Mouse (Mus musculus): ENCODE measurements around the gene Sdk1.
"Not testable (repeated sequence)": the region's sequence is repeated elsewhere in the genome, so short reads cannot be mapped to it uniquely, and the experiment has no call there.

Gene Sdk1

DNA sequence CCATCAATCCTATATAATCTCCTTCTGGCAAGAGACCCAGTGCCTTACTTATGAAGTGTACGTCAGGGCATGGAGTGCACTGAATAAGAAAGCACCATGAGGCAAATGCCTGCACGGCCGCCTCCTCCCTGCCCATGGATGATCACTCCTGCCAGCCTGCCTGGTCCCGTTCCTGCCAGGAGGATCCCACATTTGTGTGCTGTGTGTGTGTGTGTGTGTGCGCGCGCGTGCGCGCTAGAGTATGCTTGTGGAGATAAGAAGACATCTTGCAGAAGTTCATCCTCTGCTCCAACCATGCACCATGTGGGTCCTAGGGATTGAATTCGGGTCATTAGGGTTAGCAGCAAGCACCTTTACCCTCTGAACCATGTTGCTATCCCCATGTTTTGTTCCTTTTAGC lies 395.1 kb downstream of the Sdk1 start:
- DNase-seq (ENCODE audit: low read depth, low spot score), result no peak

DNA sequence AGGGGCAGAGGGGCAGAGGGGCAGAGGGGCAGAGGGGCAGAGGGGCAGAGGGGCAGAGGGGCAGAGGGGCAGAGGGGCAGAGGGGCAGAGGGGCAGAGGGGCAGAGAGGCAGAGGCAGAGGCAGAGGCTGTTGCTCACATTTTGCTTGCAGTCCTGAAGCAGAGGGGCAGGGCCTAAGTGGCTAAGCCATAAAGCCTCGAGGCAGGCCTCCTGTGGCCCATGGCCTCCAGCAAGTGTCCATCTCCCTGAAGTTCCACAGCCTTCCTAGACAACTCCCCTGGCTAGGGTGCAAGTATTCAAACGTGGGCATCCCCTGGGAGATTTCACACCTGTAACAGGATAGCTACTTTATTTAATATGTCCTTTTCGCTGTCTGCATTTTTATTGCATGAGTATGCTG lies 395.8 kb downstream of the Sdk1 start:
- DNase-seq (ENCODE audit: low read depth, low spot score), result not testable (repeated sequence)

DNA sequence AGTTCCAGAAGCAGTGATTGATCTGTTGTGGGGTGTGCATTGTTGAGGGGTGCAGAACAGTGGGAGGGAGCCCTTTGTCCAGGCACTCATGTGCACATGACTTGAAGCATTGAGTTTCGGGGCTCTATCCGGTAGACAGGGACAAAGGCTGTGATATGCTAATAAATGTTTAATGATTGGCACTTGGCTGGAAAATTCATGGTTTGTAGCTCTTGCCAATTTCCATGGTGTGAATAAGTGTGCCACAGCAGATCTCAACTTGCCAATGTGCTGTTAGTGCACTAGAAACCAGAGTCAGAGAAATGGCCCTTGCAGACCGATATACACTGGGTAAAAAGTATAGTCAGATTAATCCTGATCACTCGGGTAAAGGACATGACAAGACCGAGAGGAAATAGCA lies 404.4 kb downstream of the Sdk1 start:
- DNase-seq (ENCODE audit: low read depth, low spot score), result no peak

DNA sequence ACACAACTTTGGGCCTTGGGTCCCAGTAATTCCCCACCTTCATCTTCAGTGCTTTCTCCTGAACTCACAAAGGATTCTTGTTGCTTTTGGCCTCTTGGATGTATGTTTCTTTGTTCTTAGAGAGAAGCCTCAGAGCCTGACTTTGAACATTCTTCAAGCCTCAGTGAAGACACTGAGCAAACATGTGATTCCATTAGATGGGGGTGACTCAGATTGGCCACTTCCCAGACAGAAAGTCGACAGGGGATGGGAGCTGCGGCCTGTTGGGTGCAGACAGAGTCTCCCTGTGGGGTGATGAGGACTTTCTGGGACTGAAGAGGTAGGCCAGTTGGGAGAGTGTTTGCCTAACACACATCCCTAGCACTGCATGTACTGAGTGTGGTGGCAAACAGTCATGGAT lies 405.3 kb downstream of the Sdk1 start:
- DNase-seq (ENCODE audit: low read depth, low spot score), result no peak

DNA sequence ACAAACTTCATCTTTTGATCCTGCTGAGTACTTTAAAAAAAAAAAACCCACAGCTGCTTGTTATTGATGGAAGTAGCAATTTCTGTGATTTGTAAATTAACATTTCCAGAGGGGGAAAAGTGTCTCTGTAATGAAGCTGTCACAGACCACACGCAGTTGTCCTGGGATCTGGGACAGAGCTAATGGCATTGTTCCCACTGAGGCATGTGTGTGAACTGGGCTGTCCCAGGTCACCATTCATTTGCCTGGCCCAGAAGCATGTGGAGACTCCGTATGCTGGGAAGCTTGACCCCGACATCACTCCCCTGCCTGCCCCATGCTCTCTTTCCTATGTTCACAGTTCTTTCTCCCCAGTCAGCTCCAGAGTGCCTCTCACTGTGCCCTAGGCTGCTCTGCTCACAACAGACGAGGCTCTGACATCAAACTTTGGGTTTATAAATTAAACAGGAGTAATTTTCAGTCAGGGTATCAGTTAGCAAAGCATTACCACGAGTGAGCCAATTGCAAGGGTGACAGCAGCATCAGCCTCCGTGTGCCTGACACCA lies 408.6 kb downstream of the Sdk1 start:
- DNase-seq (ENCODE audit: low read depth, low spot score), result no peak

DNA sequence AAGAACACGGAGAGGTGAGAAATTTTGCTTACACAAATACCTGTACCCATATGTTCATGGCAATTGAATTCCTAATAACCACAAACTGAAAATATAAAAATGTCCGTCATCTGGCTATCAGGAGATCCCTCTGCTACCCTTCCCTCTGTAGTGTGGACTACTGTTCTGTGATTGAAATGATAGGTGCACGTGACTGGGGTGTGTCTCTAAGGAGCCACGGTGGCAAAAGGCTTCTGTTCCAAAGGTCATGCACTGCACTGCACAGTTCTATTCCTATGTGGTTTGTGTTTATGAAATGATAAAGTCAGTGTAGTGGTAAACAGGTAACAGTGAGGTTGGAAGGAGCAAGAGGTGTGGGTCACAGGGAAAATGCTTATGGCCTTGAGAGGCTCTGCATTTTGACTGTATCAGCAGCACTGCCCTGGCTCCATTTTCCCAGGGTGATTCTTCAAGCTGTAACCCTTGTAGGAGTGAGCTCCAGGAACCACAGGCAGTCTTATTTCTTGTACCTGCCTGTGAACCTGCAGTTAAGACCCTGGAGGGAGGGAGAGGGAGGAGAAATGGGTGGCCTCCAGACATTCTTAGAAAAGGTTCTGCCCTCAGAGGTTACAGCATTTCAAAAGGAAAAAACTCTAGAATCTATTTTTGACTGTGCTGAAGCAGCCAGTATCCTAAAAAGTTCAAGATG lies 410.5 kb downstream of the Sdk1 start:
- no peak for DNase-seq (ENCODE audit: low read depth, low spot score)

DNA sequence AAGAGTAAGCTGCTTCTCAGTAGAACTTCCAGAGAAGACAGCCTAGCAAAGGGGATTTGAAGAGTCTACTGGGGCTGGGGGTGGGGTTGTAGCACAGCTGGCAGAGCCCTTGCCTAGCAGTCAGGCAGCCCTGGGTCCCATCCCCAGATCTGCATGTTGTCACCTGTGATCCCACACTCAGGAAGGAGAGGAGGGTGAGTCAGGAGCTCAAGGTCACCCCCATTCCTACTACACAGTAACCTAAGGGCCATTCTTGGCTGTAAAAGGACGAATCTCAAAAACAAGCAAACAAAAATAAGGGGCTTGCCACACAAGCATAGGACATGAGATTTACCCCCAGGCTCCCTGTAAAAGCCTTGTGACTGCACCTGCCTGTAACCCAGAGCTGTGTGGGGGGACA lies 435.1 kb downstream of the Sdk1 start:
- no peak for DNase-seq (ENCODE audit: low read depth, low spot score)

DNA sequence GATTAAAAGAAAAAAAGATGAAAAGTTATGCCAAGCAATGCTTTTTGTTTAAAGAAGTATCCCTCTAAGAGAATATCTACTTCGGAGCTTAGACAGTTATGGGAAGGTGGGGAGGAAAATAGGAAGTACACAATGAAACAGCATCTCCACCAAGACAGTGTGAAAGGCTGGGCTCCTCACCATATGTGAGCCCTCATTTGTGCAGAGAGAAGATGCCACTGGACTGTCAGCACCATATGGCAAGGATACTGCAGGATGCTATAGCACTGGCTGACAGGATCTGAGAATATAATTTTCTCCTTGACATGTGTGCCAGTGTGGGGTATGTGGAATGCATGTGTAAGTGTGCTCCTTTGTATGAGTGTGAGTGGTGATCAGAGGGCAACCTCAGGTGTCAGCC lies 435.7 kb downstream of the Sdk1 start:
- DNase-seq (ENCODE audit: low read depth, low spot score), result no peak

DNA sequence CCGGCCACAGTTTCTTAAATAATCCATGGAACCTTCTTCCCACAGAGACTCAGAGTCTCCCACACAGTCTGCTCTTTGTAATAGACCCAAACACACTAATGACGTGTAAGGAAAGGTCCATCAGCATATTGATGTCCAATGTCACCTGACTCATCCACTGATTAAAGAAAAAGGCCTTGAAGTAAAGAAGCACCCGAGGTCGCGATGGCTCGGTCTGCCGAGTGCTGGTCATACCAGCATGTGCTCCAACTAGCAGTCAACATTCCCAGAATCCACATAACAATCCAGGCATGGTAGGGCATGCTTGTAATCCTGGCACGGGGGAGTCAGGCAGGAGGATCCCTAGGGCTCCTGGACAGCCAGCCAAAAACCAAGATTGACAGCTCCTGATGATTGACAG lies 436.6 kb downstream of the Sdk1 start:
- no peak for DNase-seq (ENCODE audit: low read depth, low spot score)

DNA sequence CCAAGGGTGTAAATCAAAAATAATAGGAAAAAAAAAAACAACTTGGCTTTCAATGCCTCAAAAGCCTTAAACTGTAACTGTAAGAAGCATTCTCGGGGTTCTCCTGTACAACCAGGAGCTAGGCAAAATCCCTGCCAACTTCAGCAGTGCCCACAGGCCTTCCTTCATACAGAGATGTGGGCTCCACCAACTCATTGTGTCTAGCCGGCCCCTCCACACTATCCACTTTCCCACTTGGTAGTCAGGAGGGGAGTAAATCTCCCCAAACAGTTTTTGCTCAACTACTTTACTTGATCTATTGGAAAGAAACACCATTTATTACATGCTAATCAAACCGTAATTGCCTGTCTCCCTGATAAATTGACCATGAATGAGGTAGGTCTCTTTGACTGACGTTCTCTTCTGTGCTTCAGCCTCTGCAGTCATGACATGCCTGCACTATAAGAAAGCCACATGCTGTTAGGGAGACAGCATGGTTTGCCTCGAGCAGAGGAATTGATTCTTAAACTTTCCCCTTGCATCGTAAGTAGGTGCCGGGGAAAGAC lies 445.7 kb downstream of the Sdk1 start:
- DNase-seq (ENCODE audit: low read depth, low spot score), result no peak

DNA sequence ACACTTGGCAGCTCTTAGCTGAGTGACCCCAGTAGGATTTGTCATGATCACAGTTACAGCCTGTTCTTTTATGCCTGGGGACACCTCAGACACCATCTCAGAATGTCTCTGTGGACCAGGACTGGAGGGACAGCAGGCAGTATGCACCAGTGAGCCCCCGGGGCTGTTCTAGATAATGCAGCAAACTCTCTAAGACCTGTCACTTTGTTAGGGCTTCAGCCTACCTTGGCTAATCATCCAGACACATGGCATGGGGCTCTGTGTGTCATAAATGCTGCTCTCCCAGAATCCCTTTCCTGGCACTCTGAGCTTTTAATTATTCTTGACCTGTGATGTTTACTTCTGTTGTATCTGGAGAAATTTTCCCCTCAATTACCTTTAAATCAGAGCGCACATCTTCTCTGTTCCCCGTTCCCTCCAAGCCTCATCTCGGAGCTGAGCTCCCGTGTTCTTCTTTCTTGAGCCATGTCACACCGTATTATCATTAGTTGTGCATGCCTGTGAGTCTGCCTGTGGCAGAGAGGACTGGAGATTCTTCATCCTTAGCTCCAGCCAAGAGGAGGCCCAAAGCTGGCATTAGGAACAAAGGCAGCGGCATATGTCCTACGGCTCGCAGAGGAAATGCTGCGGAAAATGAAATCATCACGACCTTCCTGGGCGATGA lies 448.3 kb downstream of the Sdk1 start:
- DNase-seq (ENCODE audit: low read depth, low spot score), result no peak

DNA sequence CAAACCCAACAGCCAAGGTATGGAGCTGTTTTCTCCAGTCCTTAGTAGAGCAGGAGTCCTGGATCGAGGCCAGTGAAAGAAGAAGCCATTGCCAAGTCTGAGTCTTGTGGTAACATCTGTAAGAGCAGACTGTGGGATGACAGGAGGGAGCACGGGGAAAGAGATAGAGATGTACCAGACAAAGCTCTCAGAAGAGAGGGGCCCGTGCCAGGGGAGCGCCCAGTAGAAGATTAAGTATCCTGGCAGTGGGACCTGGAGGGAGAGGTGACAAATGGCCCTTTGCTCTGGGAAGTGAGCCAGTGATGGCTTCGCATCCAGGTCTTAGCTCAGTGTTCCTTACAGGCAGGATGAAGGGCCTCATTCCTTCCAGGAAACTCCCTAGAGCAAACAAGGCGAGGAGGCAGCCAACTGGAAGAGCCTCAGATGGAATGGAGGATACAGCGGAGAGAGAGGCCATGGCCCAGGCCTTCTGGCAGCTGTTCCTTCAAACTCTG lies 450.2 kb downstream of the Sdk1 start:
- DNase-seq (ENCODE audit: low read depth, low spot score), result no peak

DNA sequence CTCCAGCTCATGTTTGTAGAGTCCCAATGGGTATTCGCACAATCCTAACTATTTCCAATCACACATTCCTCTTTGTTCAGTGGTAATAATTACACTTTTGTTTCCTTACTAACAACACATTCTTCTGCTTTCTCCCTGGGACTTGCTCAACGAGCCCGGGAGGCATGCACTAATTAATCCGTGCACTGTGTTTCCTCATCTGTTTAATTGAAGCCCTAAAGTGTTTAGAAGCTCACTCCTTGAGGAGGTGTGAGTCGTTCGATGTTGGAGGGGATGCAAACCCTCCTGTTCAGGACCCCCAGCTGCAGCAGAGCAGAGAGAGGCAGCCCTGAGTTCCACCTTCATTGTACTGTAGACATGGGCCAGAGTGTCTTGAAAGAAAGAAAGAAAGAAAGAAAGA lies 452.4 kb downstream of the Sdk1 start:
- no peak for DNase-seq (ENCODE audit: low read depth, low spot score)

DNA sequence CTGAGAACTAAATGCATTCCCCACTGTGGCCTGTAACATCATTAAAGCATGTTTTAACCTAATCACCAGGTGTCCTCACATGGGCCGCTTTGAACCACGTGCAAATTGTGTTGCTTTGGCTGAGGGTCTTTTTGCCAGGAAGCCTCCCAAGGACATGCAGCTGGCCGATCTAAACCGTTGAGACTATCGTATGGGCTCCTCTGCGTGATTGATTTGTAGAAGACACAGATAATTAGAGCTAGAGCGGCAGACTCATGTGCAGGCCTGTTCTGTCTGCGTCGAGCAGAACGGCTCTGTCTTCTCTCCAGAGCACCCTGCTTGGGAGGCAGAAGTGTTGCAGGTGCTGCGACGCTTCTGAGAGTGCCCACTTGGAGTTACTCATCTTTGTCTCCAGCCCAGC lies 453.6 kb downstream of the Sdk1 start:
- DNase-seq (ENCODE audit: low read depth, low spot score), result no peak

DNA sequence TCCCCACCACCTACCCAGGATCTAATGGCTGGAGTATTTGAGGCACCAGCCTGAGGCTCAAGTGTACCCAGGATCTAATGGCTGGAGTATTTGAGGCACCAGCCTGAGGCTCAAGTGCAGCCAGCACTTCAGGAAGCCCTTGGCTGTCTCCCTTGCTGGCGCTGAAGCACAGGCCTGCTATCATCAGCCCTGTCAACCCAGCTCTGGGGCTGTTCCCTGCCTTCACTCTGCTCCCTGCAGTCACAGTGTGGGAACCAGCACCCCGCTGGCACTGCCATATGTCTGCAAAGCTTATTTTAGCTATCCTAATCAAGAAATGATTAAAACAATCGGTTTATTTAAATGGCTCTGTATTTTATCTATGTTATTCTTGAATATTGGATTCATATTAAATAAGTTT lies 457.1 kb downstream of the Sdk1 start:
- no peak for DNase-seq (ENCODE audit: low read depth, low spot score)

DNA sequence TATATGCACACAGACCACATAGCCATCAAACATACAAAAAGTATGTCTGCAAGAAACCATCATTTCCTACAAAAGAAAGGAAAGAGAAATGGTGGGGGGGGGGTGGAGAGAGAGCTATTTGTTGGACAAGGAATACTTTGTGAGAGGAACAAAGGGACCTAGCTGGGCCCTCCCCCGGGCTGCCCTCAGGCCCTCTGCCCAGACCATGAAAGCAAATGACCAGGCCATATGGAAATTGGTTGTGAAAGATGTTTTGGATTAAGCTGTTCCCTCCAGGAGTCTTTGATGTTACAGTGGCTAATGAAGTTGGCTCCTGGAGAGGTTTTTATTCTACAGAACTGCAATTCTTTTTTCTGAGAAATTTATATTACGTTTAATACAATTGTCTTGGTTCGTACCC lies 479.5 kb downstream of the Sdk1 start:
- no peak for DNase-seq (ENCODE audit: low read depth, low spot score)

DNA sequence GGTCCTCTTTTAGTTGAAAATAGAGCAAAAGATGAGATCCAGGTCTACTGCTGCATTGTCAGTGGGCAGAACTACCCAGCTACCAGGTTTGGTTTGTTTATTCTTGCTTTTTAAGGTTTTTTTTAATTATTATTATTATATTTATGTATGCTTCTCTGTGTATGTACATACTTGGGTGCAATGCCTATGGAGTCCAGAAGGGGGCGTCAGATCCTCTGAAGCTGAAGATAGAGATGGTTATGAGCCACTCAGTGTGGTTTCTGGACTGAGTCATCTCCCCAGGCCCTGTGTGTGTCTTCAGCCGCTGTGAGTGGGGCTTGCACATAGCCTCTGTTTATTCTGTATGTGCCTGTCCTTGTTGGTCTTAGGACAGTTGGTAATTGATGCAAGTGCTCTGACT lies 486.7 kb downstream of the Sdk1 start:
- no peak for DNase-seq (ENCODE audit: low read depth, low spot score)

DNA sequence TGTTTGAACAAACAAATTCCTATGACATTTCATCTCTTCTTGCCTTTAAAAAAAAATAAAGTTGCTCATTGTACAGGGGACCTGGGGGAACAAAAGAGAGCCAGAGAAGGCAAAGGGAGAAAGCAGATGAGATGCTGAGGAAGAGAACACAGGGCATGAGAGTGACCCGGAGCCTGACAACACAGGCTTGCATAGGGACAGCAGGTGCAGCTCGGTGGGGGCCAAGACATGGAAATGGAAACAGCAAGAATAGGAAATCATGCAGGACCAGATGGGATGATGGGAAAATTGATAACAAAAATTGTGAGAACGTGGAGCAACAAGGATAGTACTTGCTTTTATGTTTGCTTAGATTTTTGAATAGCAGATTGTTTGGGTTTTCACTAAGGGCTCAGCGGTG lies 488.7 kb downstream of the Sdk1 start:
- DNase-seq (ENCODE audit: low read depth, low spot score), result no peak

DNA sequence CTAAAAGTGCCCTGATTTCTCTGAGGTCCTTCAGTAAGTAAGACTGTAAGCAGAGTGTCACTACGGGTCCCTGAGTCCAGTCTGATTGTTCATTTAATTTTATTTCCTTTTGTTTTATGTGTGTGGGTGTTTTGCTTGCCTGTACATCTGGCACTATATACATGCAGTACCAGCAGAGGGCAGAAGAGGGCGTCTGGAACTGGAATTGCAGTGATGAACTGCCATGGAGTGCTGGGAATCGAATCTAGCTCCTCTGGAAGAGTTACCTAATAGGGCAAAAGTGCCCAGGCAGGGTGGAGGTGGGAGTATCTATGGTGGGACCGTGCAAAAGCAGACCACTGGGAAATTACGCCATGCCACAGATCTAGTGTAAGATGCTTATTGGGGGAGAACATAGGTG lies 497.4 kb downstream of the Sdk1 start:
- DNase-seq (ENCODE audit: low read depth, low spot score), result no peak

DNA sequence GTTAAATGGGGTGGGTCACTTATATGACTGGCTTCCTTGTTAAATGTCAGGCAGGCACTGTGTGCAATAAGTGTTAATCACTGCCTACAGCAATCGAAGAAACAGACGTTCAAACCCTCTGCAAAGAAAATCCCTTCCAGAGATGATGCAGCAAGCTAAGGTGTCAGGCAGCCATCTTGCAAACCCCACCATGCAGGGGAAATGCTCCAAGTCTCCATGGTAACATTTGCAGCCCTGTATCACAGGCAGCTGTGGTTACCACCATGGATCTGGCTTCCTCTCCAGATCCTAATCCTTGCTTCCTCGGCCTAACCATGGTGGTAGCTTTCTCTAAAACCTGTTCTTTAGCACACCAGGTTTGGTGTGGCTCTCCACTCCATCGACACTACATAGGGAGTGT lies 507.5 kb downstream of the Sdk1 start:
- no peak for DNase-seq (ENCODE audit: low read depth, low spot score)

DNA sequence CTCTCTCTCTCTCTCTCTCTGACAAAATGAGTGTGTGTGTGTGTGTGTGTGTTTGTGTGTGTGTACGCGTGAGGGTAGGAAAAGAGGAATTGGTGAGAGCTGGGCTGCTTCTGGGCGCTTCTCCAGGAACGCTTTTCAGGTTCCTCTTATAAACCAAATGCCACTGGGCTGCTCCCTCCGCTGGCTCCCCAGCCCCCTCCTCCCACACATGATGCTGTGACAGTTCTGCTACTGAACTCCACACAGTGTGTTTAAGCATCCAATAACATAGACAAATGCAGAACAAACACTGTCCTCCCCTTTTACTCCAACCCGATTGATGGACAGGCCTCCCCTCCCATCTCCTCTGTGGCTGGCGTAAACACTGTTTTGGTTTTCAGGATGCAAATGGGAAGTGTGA lies 513.0 kb downstream of the Sdk1 start:
- no peak for DNase-seq (ENCODE audit: low read depth, low spot score)

DNA sequence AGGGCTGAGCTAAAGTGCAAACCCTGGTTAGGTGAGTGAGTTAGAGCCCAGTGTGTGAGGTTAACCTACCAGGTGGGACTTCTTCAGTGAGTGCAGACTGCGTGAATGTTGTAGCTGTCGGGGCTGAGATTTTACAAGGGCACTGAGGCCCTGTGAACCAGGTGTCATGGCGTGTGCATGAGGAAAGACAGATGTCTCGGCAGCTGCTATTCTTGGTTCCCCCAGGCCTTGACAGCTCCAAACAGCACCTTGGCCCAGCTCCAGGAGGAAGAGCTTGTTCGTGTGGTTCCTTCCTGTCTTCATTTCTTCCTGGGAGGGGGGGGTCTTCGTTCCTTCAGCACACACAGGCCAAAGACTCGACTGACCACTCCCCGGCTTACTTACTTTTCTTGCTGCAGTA lies 517.6 kb downstream of the Sdk1 start:
- DNase-seq (ENCODE audit: low read depth, low spot score), result peak; percentile 17

DNA sequence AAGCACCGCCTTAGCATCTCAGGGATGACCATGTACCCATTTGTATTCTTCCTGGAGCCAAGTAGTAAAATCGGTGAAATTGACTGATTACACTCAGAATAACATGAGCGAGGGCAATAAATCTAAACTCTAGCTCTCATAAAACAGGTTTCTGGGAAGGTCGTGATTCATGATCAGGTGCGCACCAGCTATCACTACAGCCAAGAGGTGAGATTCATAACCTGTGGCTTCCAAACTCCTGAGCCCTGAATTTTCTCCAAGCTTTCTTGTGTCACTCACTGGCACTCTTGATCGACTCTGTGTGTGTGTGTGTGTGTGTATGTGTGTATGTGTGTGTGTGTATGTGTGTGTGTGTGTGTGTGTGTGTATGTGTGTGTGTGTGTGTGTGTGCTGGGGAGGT lies 522.8 kb downstream of the Sdk1 start:
- no peak for DNase-seq (ENCODE audit: low read depth, low spot score)
